Mouse (Mus musculus) adrenal gland, postnatal 36 days (tissue): Measurements from ENCODE around the gene Cox18. TPM values are rescaled to one million over a fixed set of nuclear protein-coding genes. Genes with fewer than 3 reads are reported as not detected.

Experiments
- DNase-seq, 2 experiments: peaks; one replicate each; pipeline ENCODE4 v3.0.0; 2021; ENCODE audit warnings: mixed read lengths in 1 of 2
- total RNA-seq, 2 experiments: library from RNA; stranded (reverse); gene quantifications; 2 replicates each; pipeline ENCODE4 v1.2.3; 2021

Gene Cox18
- total RNA-seq, 2 experiments from 2014 or later = 21.7 to 58.9 TPM

- no peak for DNase-seq
These were observed 45.7 kb downstream of the Cox18 start for GRCm38 (mm10) chr5:90178116-90178515.

Other genes starting within 250 kb of the Cox18 start
- gene Ankrd17, start 142.6 kb upstream of the Cox18 start, total RNA-seq = 10 to 100 TPM; 88.8 to 91.5 TPM
- gene Gm9958, start 143.2 kb upstream of the Cox18 start, total RNA-seq = 1 to 10 TPM; 2.2 to 3.4 TPM
- gene Alb, start 236.9 kb upstream of the Cox18 start, total RNA-seq = 10 to 100 TPM in 1 of 2 experiments, 1 to 10 TPM in 1; 4.4 to 24.0 TPM